Mouse (Mus musculus): ENCODE data around the gene Morn1.

Morn1 gene

DNA sequence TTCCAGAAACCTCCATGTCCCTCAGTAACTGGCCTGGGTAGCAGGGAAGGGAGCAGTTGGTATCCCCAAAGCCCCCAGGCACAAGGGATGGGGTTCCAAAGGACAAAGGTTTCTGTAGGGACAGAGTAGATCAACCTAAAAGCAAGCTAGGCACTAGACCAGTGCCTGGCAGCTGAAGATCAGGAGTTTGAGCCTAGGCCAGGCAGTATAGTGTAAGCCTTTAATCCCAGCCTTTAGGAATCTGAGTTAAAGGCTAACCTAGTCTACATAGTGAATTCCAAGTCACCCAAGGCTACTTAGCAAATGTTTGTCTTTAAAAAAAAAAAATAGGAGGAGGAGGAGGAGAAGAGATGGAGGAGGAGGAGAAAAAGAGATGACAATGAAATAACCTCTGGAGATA, 102.4 kb downstream of the Morn1 start:
- no peak for DNase-seq (ENCODE audit: low read depth, low spot score)

- no peak for DNase-seq (ENCODE audit: low read depth, low spot score)
Measured at GRCm38 (mm10) chr4:155189711-155190139, 103.3 kb downstream of the Morn1 start.

DNA sequence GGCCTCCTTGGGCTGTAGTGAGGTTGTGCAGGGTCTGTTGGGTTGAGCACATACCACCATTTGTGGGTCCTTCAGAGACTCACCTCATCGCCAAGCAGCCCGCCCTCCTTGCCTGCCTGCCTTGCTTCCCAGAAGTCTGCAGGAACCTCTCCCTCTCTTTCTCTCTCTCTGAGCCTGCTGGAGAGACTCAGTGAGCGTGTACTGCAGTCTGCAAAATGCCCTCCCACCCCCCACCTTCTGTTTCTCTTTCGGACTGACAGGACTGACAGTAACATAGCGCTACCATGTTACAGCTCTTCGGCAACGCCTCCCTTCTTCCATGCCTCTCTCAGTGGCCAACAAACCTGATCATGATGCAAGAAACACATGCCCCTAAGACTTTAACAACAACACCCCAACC, 103.9 kb downstream of the Morn1 start:
- DNase-seq (ENCODE audit: low read depth, low spot score): no peak

Data from retina, postnatal 7 days (tissue).